Mouse (Mus musculus) T-helper 2 cell (primary cell): ENCODE results near the gene Btn2a2.

Experiments
- in situ Hi-C: fragments of 300-600 bp; cut with MboI, MseI; formaldehyde crosslinking; loops from one replicate; pipeline ENCODE4 v1.15.1; 2025; ENCODE audit warnings: high pct_unique_total_duplicates

The Btn2a2 gene

GRCm38 (mm10) chr13:23500424-23501200 lies 12.0 kb upstream of the Btn2a2 start:
- in situ Hi-C loops = no loop called here

GRCm38 (mm10) chr13:23499943-23500342 lies 11.3 kb upstream of the Btn2a2 start:
- in situ Hi-C loops = no loop called here

- in situ Hi-C loops = no loop called here
Observed at GRCm38 (mm10) chr13:23498653-23499052, 10.0 kb upstream of the Btn2a2 start.

DNA sequence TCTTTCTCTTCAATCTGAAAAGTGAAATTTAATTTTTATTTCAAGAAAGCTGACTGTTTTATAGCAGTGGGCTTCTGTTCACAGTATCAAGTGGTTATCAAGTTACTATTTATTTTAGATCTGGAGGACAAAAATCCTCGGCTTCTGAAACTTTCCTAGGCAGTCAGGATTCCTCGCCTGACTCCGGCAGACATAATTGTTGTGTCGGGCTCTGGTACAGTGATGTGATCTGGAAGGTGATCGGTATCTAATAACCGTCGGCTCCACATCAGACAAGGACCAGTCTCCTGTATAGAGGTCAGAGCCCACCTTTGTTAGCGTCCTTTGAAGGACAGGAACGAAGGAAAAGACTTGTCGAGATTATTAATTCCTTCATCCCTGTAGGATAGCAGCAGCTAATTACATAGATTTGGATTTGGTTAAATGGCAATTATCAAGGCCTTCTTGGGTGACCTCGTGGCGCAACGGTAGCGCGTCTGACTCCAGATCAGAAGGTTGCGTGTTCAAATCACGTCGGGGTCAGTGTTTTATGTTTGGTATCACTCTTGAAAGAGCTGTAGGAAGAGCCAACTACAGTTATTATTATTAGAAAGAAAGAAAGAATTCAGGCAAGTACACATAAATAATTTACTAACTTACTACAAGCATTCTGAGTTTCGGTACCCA lies 9.1 kb upstream of the Btn2a2 start:
- in situ Hi-C loops = no loop called here

GRCm38 (mm10) chr13:23495526-23495925 lies 6.9 kb upstream of the Btn2a2 start:
- in situ Hi-C loops = no loop called here

DNA sequence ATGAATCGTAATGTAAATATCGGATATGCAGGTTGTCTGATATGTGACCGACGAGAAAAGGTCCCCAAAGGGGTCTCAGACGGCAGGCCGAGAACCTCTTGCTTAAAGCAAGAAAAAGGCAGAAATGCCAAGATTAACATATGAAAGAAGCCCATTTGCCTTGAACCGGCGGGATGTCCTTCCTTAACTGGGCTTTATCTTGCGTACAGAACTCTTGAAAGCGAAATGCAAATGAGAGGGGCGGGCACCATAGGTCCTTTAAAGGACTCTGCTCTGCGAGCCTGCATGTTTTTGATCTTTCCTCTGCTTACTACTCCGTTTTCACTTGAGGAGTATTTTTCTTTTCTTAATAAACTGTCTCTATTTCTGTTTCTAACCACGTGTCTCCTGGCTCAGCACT lies 3.3 kb upstream of the Btn2a2 start:
- in situ Hi-C loops = no loop called here

DNA sequence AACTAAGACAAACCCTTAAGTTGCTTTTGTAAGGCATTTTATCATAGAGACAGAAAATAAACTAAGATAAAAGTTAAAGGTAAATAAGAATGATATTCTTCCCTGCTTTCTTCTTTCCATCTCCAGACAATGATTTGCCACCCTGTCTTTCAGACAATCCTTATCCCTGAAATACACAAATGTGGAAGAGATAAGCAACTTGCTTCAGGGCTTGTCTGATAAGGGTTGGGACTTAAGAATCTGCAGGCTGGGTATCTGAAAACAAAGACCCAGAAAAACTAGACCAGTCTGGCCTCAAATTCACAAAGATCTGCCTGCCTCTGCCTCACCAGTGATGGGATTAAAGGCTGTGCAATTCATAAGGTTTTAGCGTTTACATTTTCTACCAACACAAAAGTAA lies 2.6 kb upstream of the Btn2a2 start:
- in situ Hi-C loops = no loop called here

DNA sequence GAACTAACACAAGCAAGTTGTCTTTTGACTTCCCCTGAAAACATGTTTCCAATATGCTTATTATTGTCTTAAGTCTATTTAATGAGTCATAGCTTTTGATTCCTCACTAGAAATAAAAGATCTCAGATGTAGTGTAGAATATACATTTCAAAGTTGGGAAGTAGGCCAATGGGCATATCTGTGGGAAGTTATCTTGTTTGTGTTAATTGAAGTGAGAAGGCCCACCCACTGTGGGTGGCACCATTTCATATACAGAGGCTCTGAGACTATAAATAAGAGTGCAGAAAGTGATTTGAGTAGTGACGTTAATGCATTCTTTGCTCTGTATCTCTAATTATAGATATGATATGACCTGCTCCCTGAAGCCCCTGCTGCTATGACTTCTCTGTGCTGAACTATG lies 2.2 kb upstream of the Btn2a2 start:
- in situ Hi-C loops = no loop called here

- in situ Hi-C loops = no loop called here
Observed at GRCm38 (mm10) chr13:23485271-23485670, 3.4 kb downstream of the Btn2a2 start.

GRCm38 (mm10) chr13:23483153-23483552 lies 5.5 kb downstream of the Btn2a2 start:
- in situ Hi-C loops = no loop called here

GRCm38 (mm10) chr13:23475658-23476057 lies 13.0 kb downstream of the Btn2a2 start:
- in situ Hi-C loops = no loop called here

DNA sequence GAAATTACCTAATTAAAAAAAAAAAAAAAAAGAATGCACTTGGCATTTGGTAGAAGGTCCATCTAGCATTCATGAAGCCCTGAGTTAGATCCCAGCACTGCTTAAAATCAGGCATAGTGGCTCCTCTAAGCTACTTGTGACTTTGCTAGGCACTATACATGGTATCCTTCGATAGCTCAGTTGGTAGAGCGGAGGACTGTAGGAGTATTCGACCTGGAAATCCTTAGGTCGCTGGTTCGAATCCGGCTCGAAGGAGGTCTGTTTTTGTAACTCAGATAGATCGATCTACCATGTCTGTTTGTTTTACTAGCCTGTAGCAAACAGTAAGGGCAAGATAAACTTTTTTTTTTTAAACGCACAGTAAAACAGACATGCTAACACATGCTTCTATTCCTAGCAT lies 21.7 kb downstream of the Btn2a2 start:
- in situ Hi-C loops = no loop called here

GRCm38 (mm10) chr13:23466306-23466705 lies 22.4 kb downstream of the Btn2a2 start:
- in situ Hi-C loops = no loop called here

- in situ Hi-C loops = no loop called here
Observed at GRCm38 (mm10) chr13:23465600-23466109, 23.0 kb downstream of the Btn2a2 start, which contains the start of gene Btn1a1. TSS of gene Btn1a1 (minus strand) at chr13:23465901.

DNA sequence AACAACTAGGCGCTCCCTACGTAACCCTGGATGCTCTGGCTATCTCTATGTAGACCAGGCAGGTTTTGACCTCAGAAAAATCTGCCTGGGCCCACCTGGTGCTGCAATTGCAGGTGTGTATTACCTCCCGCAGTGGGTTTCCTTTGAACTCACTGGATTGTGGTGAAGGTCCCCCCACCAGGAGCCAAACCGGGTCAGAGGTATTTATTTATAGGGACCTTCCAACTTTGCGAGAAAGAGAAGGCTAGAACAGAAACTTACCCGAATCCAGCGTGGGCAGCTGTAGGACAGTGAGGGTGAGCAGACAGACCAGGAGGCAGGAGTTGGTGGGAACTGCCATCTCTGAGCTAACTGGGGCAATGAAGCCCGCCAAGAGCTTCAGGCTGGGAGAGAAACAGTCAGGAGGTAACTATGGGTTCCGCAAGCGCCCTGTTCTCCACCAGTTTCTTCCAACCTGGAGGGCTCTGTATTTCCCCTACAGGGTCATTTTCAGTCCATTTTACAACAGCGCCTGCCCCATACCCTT lies 23.8 kb downstream of the Btn2a2 start:
- in situ Hi-C loops = no loop called here

DNA sequence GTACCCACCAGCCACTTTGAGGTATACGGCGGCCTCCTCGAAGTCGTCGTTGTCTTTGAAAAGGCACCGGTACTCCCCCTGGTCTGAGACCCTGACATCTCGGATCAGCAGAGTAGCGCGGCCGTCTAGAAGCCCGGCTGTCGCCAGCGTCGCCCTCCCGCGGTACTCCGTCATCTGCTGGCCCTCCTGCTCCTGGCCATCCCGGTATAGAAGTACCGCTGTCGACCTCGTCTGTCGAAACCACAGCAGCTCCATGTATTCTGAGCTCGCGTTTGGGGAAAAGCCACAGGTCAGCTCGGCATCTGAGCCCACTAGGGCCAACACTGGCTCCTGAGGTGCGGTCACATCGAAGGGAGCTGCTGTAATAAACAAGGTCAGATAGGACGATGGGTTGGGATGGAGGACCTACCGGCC lies 24.4 kb downstream of the Btn2a2 start:
- in situ Hi-C loops = no loop called here

DNA sequence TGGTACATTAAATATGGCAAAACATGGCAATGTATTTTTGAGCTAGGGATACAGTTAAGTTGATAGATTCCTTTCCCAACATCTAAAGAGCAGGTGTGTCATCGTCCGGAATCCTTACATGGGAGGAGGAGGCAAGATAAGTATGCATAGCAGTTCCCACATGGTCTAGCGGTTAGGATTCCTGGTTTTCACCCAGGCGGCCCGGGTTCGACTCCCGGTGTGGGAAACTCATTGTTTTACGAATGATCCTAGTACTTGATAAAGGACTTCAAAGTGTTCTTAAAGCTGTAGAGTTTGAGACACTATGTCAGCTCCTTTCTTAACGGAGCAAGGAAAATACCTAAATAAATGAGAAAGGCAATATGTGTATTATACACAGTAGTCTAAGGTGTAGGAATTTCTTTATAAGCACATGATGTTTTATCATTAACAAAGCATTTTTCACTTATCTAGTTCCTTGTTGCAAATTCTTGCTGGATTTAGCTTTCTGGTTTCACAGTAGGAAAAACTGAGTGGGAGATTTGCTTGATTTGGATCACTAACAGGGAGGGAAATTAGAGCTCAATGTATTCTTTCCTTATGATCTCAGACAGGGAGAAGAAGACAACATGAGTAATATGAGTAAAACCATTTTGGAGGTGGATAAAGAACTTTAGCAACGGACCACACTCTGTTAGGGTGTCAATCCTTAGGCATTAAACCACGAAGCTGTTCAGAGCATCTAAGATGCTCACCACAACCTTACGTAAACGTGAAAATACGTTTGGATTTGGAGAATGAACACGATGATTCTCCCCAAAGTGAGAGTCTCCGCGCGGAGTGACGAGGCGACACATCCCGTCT lies 25.1 kb downstream of the Btn2a2 start:
- in situ Hi-C loops = no loop called here

- in situ Hi-C loops = no loop called here
Observed at GRCm38 (mm10) chr13:23462669-23463068, 26.0 kb downstream of the Btn2a2 start.

- in situ Hi-C loops = no loop called here
Observed at GRCm38 (mm10) chr13:23462063-23462462, 26.6 kb downstream of the Btn2a2 start.

GRCm38 (mm10) chr13:23459264-23459846 lies 29.3 kb downstream of the Btn2a2 start:
- in situ Hi-C loops = no loop called here

- in situ Hi-C loops = no loop called here
Observed at GRCm38 (mm10) chr13:23453926-23454325, 34.7 kb downstream of the Btn2a2 start.
